Mouse (Mus musculus): ENCODE results near the gene Lrrc10. TPM values are rescaled to one million over a fixed set of nuclear protein-coding genes. Genes with fewer than 3 reads are reported as not detected.
"Not testable (repeated sequence)": the region's sequence is repeated elsewhere in the genome, so short reads cannot be mapped to it uniquely, and the experiment has no call there.

Lrrc10 gene
- total and polyA plus RNA-seq, 2 experiments from 2014 or later: not detected

DNA sequence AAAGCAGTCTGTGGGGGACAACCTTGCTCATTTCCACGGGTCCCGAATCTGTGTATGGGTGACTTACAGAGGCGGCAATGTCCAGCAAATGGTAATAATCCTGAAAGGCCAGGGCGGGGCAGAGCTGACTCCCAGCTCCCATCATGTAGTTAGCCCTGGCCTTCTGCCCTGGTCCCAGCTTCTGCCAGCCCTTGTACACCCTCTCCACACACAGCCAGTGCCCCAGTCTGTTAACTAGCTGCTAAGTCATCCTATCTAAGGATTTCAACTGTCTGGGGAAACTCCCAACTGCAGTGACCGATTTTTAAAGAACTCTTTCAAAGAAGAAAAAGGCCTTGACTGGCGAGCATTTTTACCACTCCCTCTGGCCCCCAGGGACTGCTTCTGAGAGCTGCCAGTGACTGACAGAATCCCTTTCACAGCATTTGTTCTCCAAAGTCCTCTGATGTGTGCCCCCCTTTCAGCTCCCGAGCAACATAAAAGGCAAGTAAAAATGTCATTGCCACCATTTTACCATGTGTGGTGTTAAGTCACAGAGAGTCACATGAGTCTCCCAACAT lies 26.8 kb upstream of the Lrrc10 start:
- H3K27me3 ChIP-seq (ENCODE audit: insufficient read depth, low read length): no peaks in the 10 kb centered on the region
- no peaks in the 10 kb centered on the region for H3K4me1 ChIP-seq (ENCODE audit: insufficient read depth, low read length)
- no peak overlapping the region for H3K4me3 ChIP-seq (ENCODE audit: low read depth, low read length)
- no peak overlapping the region for H3K27ac ChIP-seq (ENCODE audit: low read depth, low read length)
- no peak overlapping the region for H3K4me2 ChIP-seq (ENCODE audit: low read depth, low read length, poor library complexity, severe bottlenecking)
- no peaks in the 10 kb centered on the region for H3K9me3 ChIP-seq (ENCODE audit: low read length)
- TF ChIP-seq CTCF (IDR thresholded peaks at IDR 0.05): no peak
- ATAC-seq (ENCODE audit: low FRiP score) (no peak), DNase-seq (ENCODE audit: low spot score) (peak; percentile 31)
- no peaks in the 10 kb centered on the region for H3K36me3 ChIP-seq (ENCODE audit: insufficient read depth, low read length)
- no peak overlapping the region for H3K9ac ChIP-seq (replicated peaks; ENCODE audit: low read length, poor library complexity, severe bottlenecking)
- 34% methylated on average over 7 of the region's 7 CpGs for WGBS

DNA sequence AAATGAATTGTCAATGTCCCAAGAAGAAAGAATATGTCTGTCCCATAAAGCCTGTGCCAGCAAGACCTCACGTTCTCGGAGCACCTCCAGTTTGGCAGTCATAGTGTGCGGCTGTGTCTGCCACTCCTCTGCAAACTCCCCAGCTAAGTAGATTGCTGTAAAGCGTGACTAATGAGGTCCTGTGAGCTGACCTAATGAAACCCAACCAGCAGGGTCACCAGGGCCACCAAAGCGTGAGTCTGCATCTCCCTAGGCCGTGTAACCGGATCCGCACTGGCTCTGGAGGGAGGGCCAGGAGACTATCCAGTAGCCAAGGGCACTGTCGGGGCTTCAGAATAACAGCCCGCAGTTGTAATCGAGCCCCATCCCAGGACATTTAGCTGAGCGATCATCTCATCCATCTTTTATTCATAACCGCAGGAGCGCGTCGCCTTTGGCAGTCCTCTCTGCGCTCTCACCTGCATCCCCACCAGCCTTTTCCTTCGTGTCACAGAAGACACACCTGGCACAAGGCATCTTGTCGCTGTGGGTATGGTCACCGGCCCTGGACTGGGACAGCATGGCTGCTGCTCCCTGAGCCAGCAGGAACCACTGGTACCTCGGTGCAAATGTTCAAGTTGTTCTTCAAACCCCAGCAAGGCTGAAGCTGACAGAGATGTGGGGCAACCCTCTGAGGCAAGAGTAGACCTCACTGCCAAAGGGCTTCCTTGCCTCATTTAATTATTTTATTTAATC lies 24.0 kb upstream of the Lrrc10 start:
- ATAC-seq (ENCODE audit: low FRiP score): no peak
- 23% methylated on average over 21 of the region's 21 CpGs for WGBS
- H3K36me3 ChIP-seq (ENCODE audit: insufficient read depth, low read length): no peaks in the 10 kb centered on the region

DNA sequence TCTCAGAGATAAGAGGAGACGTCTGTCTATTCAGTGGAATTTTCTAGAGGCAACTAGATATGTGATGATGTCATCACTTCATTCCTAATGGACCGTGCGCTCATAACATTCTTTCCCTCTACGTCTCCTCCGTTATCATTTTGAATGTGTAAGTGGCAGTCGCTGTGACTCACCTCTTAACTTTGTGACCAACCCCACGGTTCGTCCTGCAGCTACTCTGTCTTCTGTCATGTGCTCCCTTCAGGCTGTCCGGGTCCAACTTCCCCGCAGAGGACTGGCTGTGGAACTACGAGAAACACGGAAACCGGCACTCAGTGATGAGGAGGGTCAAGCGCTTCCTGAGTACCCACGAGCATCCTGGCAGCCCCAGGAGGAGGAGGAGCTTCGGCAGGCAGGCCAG lies 21.4 kb upstream of the Lrrc10 start:
- 74% methylated on average over 16 of the region's 16 CpGs for WGBS
- Histone ChIP-seq H3K9ac (replicated peaks; ENCODE audit: low read length, poor library complexity, severe bottlenecking) (no peak overlapping the region), H3K27ac (ENCODE audit: low read depth, low read length) (no peak overlapping the region), H3K27me3 (ENCODE audit: insufficient read depth, low read length) (no peaks in the 10 kb centered on the region), H3K4me1 (ENCODE audit: insufficient read depth, low read length) (no peaks in the 10 kb centered on the region), H3K9me3 (ENCODE audit: low read length) (no peaks in the 10 kb centered on the region), H3K4me3 (ENCODE audit: low read depth, low read length) (no peak overlapping the region), H3K4me2 (ENCODE audit: low read depth, low read length, poor library complexity, severe bottlenecking) (no peak overlapping the region), H3K36me3 (ENCODE audit: insufficient read depth, low read length) (no peaks in the 10 kb centered on the region)
- no peak for TF ChIP-seq CTCF (IDR thresholded peaks at IDR 0.05)
- DNase-seq (ENCODE audit: low spot score) (no peak), ATAC-seq (ENCODE audit: low FRiP score) (no peak)

More for the DNA sequence above, 24.0 kb upstream of the Lrrc10 start:
- no peak overlapping the region for H3K27ac ChIP-seq (ENCODE audit: low read depth, low read length)
- no peak overlapping the region for H3K4me3 ChIP-seq (ENCODE audit: low read depth, low read length)
- no peak for TF ChIP-seq CTCF (IDR thresholded peaks at IDR 0.05)
- no peaks in the 10 kb centered on the region for H3K4me1 ChIP-seq (ENCODE audit: insufficient read depth, low read length)
- no peak overlapping the region for H3K4me2 ChIP-seq (ENCODE audit: low read depth, low read length, poor library complexity, severe bottlenecking)
- H3K9ac ChIP-seq (replicated peaks; ENCODE audit: low read length, poor library complexity, severe bottlenecking): no peak overlapping the region
- H3K27me3 ChIP-seq (ENCODE audit: insufficient read depth, low read length): no peaks in the 10 kb centered on the region
- no peak for DNase-seq (ENCODE audit: low spot score)
- no peaks in the 10 kb centered on the region for H3K9me3 ChIP-seq (ENCODE audit: low read length)

GRCm38 (mm10) chr10:117025776-117026175 lies 19.4 kb upstream of the Lrrc10 start:
- not testable (repeated sequence) for ATAC-seq (ENCODE audit: low FRiP score); H3K4me3 ChIP-seq (ENCODE audit: low read depth, low read length); H3K4me2 ChIP-seq (ENCODE audit: low read depth, low read length, poor library complexity, severe bottlenecking); H3K4me1 ChIP-seq (ENCODE audit: insufficient read depth, low read length); H3K9ac ChIP-seq (replicated peaks; ENCODE audit: low read length, poor library complexity, severe bottlenecking); DNase-seq (ENCODE audit: low spot score); H3K27me3 ChIP-seq (ENCODE audit: insufficient read depth, low read length); H3K27ac ChIP-seq (ENCODE audit: low read depth, low read length); H3K36me3 ChIP-seq (ENCODE audit: insufficient read depth, low read length); H3K9me3 ChIP-seq (ENCODE audit: low read length)

- no peak for ATAC-seq (ENCODE audit: low FRiP score)
- Histone ChIP-seq H3K9ac (replicated peaks; ENCODE audit: low read length, poor library complexity, severe bottlenecking) (no peak overlapping the region), H3K4me3 (ENCODE audit: low read depth, low read length) (no peak overlapping the region), H3K4me2 (ENCODE audit: low read depth, low read length, poor library complexity, severe bottlenecking) (no peak overlapping the region), H3K27me3 (ENCODE audit: insufficient read depth, low read length) (no peaks in the 10 kb centered on the region), H3K4me1 (ENCODE audit: insufficient read depth, low read length) (no peaks in the 10 kb centered on the region), H3K9me3 (ENCODE audit: low read length) (no peaks in the 10 kb centered on the region), H3K36me3 (ENCODE audit: insufficient read depth, low read length) (no peaks in the 10 kb centered on the region), H3K27ac (ENCODE audit: low read depth, low read length) (no peak overlapping the region)
- 71% methylated on average over 8 of the region's 8 CpGs for WGBS
- no peak for DNase-seq (ENCODE audit: low spot score)
- no peak for TF ChIP-seq CTCF (IDR thresholded peaks at IDR 0.05)
Observed at GRCm38 (mm10) chr10:117026176-117026575, 19.0 kb upstream of the Lrrc10 start.

DNA sequence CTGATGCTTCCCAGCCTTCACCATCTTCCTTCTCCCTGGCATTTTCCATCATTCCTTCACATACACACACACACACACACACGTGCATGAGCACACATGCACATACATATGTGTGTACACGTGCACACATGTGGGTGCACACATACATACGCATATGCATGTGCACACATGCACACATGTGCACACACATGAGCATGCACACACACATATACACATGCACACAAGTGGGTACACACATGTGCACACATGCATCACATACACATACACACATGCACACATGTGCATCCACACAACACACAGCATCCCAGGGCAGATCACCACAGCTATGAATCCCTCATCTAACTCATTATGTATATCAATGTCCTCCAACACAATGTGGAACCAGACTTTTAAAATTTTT lies 14.0 kb upstream of the Lrrc10 start:
- Histone ChIP-seq H3K4me3 (ENCODE audit: low read depth, low read length) (no peak overlapping the region), H3K4me1 (ENCODE audit: insufficient read depth, low read length) (0 out of 2 replicates have a peak, but pooled peaks cover 3% of the 10 kb centered on the region), H3K9ac (replicated peaks; ENCODE audit: low read length, poor library complexity, severe bottlenecking) (no peak overlapping the region), H3K27me3 (ENCODE audit: insufficient read depth, low read length) (no peaks in the 10 kb centered on the region), H3K36me3 (ENCODE audit: insufficient read depth, low read length) (no peaks in the 10 kb centered on the region), H3K4me2 (ENCODE audit: low read depth, low read length, poor library complexity, severe bottlenecking) (no peak overlapping the region), H3K9me3 (ENCODE audit: low read length) (no peaks in the 10 kb centered on the region), H3K27ac (ENCODE audit: low read depth, low read length) (no peak overlapping the region)
- DNase-seq (ENCODE audit: low spot score): no peak
- ATAC-seq (ENCODE audit: low FRiP score): no peak
- WGBS: 90% methylated on average over 3 of the region's 3 CpGs
- TF ChIP-seq CTCF (IDR thresholded peaks at IDR 0.05): no peak
